Comparison of ENCODE assay signal across 21 mouse cellular contexts in genomic region chr11:32688245-32688855, GRCm38 (mm10). TPM values are rescaled to one million over a fixed set of nuclear protein-coding genes. Genes with fewer than 3 reads are reported as not detected.
DNase-seq lines count a peak whose midpoint lies in the region; ATAC-seq and TF ChIP-seq lines count a peak whose summit lies in the region.
"Had no signal": no experiment of that assay in that cellular context is flagged by ENCODE, and none has a peak within 500 bp of the region (broad histone marks: within the 10 kb centered on the region; RNA-seq: fewer than 3 reads in every experiment).

No protein-coding gene starts in this region.

- TF ChIP-seq CTCF in heart, adult 2 months (IDR thresholded peaks at IDR 0.05): no peak
- TF ChIP-seq CTCF in liver, adult 2 months (IDR thresholded peaks at IDR 0.05; ENCODE audit: low read depth, low read length): no peak

- intact Hi-C loops in heart, adult 2 months (cut with DNase I): no loop called here

- WGBS in heart, adult 2 months: 63% methylated on average over 2 of the region's 2 CpGs
- 16% methylated on average over 2 of the region's 2 CpGs for WGBS in liver, adult 2 months
- WGBS in liver, embryonic 13.5 days (ENCODE audit: insufficient replicate concordance): 80% methylated on average over 2 of the region's 2 CpGs

- no peaks in the 10 kb centered on the region for H3K27me3 ChIP-seq in heart, adult 2 months (ENCODE audit: control insufficient read depth, insufficient read depth, low read length)
- no peaks in the 10 kb centered on the region for H3K27me3 ChIP-seq in liver, adult 2 months (ENCODE audit: control insufficient read depth, insufficient read depth, low read length)
- H3K27me3 ChIP-seq in liver, embryonic 13.5 days: no peaks in the 10 kb centered on the region
- H3K27me3 ChIP-seq: embryonic facial prominence, embryonic 12.5 days; heart, embryonic 15.5 days; hindbrain, embryonic 12.5 days; neural tube, embryonic 12.5 days had no signal

- H3K27ac ChIP-seq in heart, adult 2 months: no peak overlapping the region; the same call in 1 of the 2 replicates
- H3K27ac ChIP-seq in liver, adult 2 months (replicated peaks; ENCODE audit: insufficient read depth, low read depth, low read length): peak overlapping the region; percentile 45
- peak overlapping the region; percentile 29; the same call in 1 of the 2 replicates for H3K27ac ChIP-seq in liver, embryonic 13.5 days
- H3K27ac ChIP-seq: embryonic facial prominence, embryonic 12.5 days; heart, embryonic 15.5 days; hindbrain, embryonic 12.5 days; macrophage; neural tube, embryonic 12.5 days had no signal

- TF ChIP-seq EP300 in heart, adult 2 months (IDR thresholded peaks at IDR 0.05; ENCODE audit: insufficient read depth, low read depth, low read length): no peak

- H3K36me3 ChIP-seq in heart, adult 2 months (ENCODE audit: control insufficient read depth, insufficient read depth, low read length): peaks cover 6% of the 10 kb centered on the region
- H3K36me3 ChIP-seq in liver, adult 2 months (ENCODE audit: control insufficient read depth, insufficient read depth, low read length): no peaks in the 10 kb centered on the region
- H3K36me3 ChIP-seq in liver, embryonic 13.5 days: no peaks in the 10 kb centered on the region
- H3K36me3 ChIP-seq: embryonic facial prominence, embryonic 12.5 days; heart, embryonic 15.5 days; hindbrain, embryonic 12.5 days; neural tube, embryonic 12.5 days had no signal

- no peaks in the 10 kb centered on the region for H3K9me3 ChIP-seq in liver, embryonic 13.5 days (replicated peaks)
- H3K9me3 ChIP-seq: embryonic facial prominence, embryonic 12.5 days; heart, embryonic 15.5 days; hindbrain, embryonic 12.5 days; neural tube, embryonic 12.5 days had no signal

- no peak overlapping the region for H3K4me2 ChIP-seq in liver, embryonic 13.5 days
- H3K4me2 ChIP-seq: embryonic facial prominence, embryonic 12.5 days; heart, embryonic 15.5 days; hindbrain, embryonic 12.5 days; lung, embryonic 14.5 days; midbrain, embryonic 11.5 days; neural tube, embryonic 12.5 days had no signal

- ATAC-seq in liver, embryonic 13.5 days (ENCODE audit: low read depth): peak; percentile 60
- ATAC-seq: forebrain, embryonic 16.5 days; inflammation-experienced regulatory T-cells, adult 6 months had no signal

- H3K79me2 ChIP-seq in heart, adult 2 months (replicated peaks; ENCODE audit: control insufficient read depth, insufficient read depth, low read length): peaks cover 9% of the 10 kb centered on the region
- H3K79me2 ChIP-seq in liver, adult 2 months (ENCODE audit: control insufficient read depth, insufficient read depth, low read length): peaks cover 46% of the 10 kb centered on the region

- H3K4me3 ChIP-seq in heart, adult 2 months: no peak overlapping the region
- H3K4me3 ChIP-seq in liver, adult 2 months (ENCODE audit: insufficient read depth, low read depth, low read length): no peak overlapping the region
- no peak overlapping the region for H3K4me3 ChIP-seq in liver, embryonic 13.5 days (replicated peaks)
- H3K4me3 ChIP-seq: embryonic facial prominence, embryonic 12.5 days; erythroblast, embryonic 14.5 days; heart, embryonic 15.5 days; hindbrain, embryonic 12.5 days; neural tube, embryonic 12.5 days had no signal

- no peak for TF ChIP-seq POLR2A in heart, adult 2 months (IDR thresholded peaks at IDR 0.05; ENCODE audit: insufficient read depth, low read depth, low read length)
- TF ChIP-seq POLR2A in liver, adult 2 months (IDR thresholded peaks at IDR 0.05; ENCODE audit: extremely low read depth, insufficient read depth, low read length): no peak

- H3K9ac ChIP-seq in heart, adult 2 months (ENCODE audit: low read depth, low read length): no peak overlapping the region
- H3K9ac ChIP-seq in liver, adult 2 months (ENCODE audit: low read depth, low read length): no peak overlapping the region
- H3K9ac ChIP-seq in liver, embryonic 13.5 days: no peak overlapping the region
- H3K9ac ChIP-seq: embryonic facial prominence, embryonic 12.5 days; heart, embryonic 15.5 days; hindbrain, embryonic 12.5 days; lung, embryonic 14.5 days; neural tube, embryonic 12.5 days had no signal

- peak; percentile 19 to 29 for DNase-seq in heart, adult 2 months
- no peak for DNase-seq in heart, postnatal 4 days
- DNase-seq in liver, adult 2 months (ENCODE audit: extremely low read depth, low read depth, low spot score): peak; percentile 86
- no peak for DNase-seq in liver
- no peak for DNase-seq in liver, embryonic 13.5 days
- DNase-seq in skeletal muscle tissue, adult 2 months (ENCODE audit: low read depth, low spot score): peak; percentile 25
- DNase-seq in right cerebral cortex, adult 18-20 months: no peak
- DNase-seq: adrenal gland, adult 8-10 months; cerebellum, adult 9-11 months; kidney, postnatal 36 days; lung, embryonic 14.5 days; thymus, postnatal 14 days had no signal

- peaks cover 18% of the 10 kb centered on the region for H3K4me1 ChIP-seq in heart, adult 2 months (ENCODE audit: control insufficient read depth, insufficient read depth, low read length)
- H3K4me1 ChIP-seq in liver, adult 2 months (ENCODE audit: control insufficient read depth, insufficient read depth, low read length): peaks cover 24% of the 10 kb centered on the region
- peaks cover 28% of the 10 kb centered on the region for H3K4me1 ChIP-seq in liver, embryonic 13.5 days (replicated peaks)
- H3K4me1 ChIP-seq: neural tube, embryonic 12.5 days had no signal

RNA-seq across cellular contexts. Expression of gene Fbxw11, which starts 45.8 kb away (rescaled TPM):
- 10 to 100 TPM; 47.8 to 58.7 TPM for total RNA-seq in heart, adult 2 months (2021)
- polyA plus RNA-seq in heart, adult 2 months (2012; rRNA removed): 27.3 and 53.7 TPM in 2 replicates
- total RNA-seq in heart, postnatal 4 days (2021): 10 to 100 TPM; 77.1 to 77.3 TPM
- 20.8 and 27.4 TPM in 2 replicates for total RNA-seq in liver, adult 2 months (2014; rRNA removed)
- polyA plus RNA-seq in liver, adult 2 months (2012; rRNA removed): 20.3 and 22.5 TPM in 2 replicates
- 19.2 and 23.9 TPM in 2 replicates for polyA plus RNA-seq in liver, embryonic 13.5 days (2015; fragmentation: Nextera tagmentation; extraction: Ambion mirVana)

Comparison
In these comparisons a context has a peak if more than half of its experiments do, and no peak if none do; other contexts are left out.
1. DNase-seq: peak in heart, adult 2 months (2 of 2), liver, adult 2 months (single experiment) and skeletal muscle tissue, adult 2 months (single experiment); none in heart, postnatal 4 days (single experiment), liver (single experiment), liver, embryonic 13.5 days (single experiment) and right cerebral cortex, adult 18-20 months (single experiment).